Mouse (Mus musculus) hindbrain, embryonic 14.5 days (tissue): ENCODE results near the gene Tmem143. TPM values are rescaled to one million over a fixed set of nuclear protein-coding genes. Genes with fewer than 3 reads are reported as not detected.
A peak's percentile ranks its signal among the peaks of the same experiment; 100 is the strongest.
"Not testable (repeated sequence)": the region's sequence is repeated elsewhere in the genome, so short reads cannot be mapped to it uniquely, and the experiment has no call there.

Source experiments
- ATAC-seq: fragments of 200-750 bp; cut with Nextera tagmentation; 2 replicates; pipeline ENCODE4 v1.8.0; 2017; ENCODE audit warnings: moderate number of reproducible peaks, mild to moderate bottlenecking, moderate TSS enrichment, moderate library complexity; ENCODE audit not compliant: low FRiP score
- DNase-seq: peaks from one replicate; pipeline ENCODE4 v3.0.0-alpha.2; 2015; ENCODE audit warnings: low spot score
- H3K27ac ChIP-seq: fragments of 300-500 bp; sonication (generic); 2 replicates; pipeline ENCODE4 v1.5.1; 2014; ENCODE audit warnings: mild to moderate bottlenecking, moderate library complexity
- H3K27me3 ChIP-seq: fragments of 300-500 bp; sonication (generic); 2 replicates; pipeline ENCODE4 v1.6.1; 2014; ENCODE audit warnings: mild to moderate bottlenecking, low read length, mixed read lengths; ENCODE audit not compliant: control insufficient read depth, insufficient read depth
- H3K36me3 ChIP-seq: fragments of 300-500 bp; sonication (generic); replicated peaks from 2 replicates; pipeline ENCODE4 v1.6.1; 2014; ENCODE audit not compliant: control insufficient read depth, insufficient read depth
- H3K4me1 ChIP-seq: fragments of 300-500 bp; sonication (generic); replicated peaks from 2 replicates; pipeline ENCODE4 v1.6.1; 2014; ENCODE audit warnings: antibody characterized with exemption, low read length, mixed read lengths; ENCODE audit not compliant: control insufficient read depth, insufficient read depth
- H3K4me2 ChIP-seq: fragments of 300-500 bp; sonication (generic); replicated peaks from 2 replicates; pipeline ENCODE4 v1.6.1; 2014; ENCODE audit warnings: mild to moderate bottlenecking, moderate library complexity
- H3K4me3 ChIP-seq: fragments of 300-500 bp; sonication (generic); replicated peaks from 2 replicates; pipeline ENCODE4 v1.5.1; 2014; ENCODE audit warnings: mild to moderate bottlenecking, low read length
- H3K9ac ChIP-seq: fragments of 300-500 bp; sonication (generic); 2 replicates; pipeline ENCODE4 v1.6.1; 2014
- H3K9me3 ChIP-seq: fragments of 300-500 bp; sonication (generic); 2 replicates; pipeline ENCODE4 v1.6.1; 2016; ENCODE audit warnings: low read length; ENCODE audit not compliant: control insufficient read depth
- WGBS: fragments of 180-500 bp; shearing (Covaris S2); extraction: QIAGEN DNeasy Blood & Tissue Kit; methylation state at CpG from one replicate; pipeline ENCODE4 v1.1.7; 2014; 5-methylcytosine and 5-hydroxymethylcytosine counted together
- polyA plus RNA-seq: library from polyadenylated mRNA; unstranded; fragments of >200 nt; fragmentation: Nextera tagmentation; extraction: Ambion mirVana; gene quantifications from 2 replicates; pipeline ENCODE4 v1.2.1, GENCODE M21; 2014

The Tmem143 gene
- polyA plus RNA-seq, 1 experiment from 2014 or later: 5.6 TPM

GRCm38 (mm10) chr7:45928626-45929295 lies 32.0 kb downstream of the Tmem143 start:
- no peak for DNase-seq
- ATAC-seq: no peak

GRCm38 (mm10) chr7:45929688-45930087 lies 32.9 kb downstream of the Tmem143 start:
- H3K36me3 ChIP-seq: no peaks in the 10 kb centered on the region
- no peaks in the 10 kb centered on the region for H3K4me1 ChIP-seq
- DNase-seq: no peak
- no peak overlapping the region for H3K4me2 ChIP-seq
- peaks cover 15% of the 10 kb centered on the region for H3K27me3 ChIP-seq
- 87% methylated on average over 1 of the region's 1 CpGs for WGBS
- ATAC-seq: no peak
- H3K27ac ChIP-seq: no peak overlapping the region
- H3K4me3 ChIP-seq: no peak overlapping the region
- H3K9ac ChIP-seq: no peak overlapping the region
- no peaks in the 10 kb centered on the region for H3K9me3 ChIP-seq

More at GRCm38 (mm10) chr7:45928626-45929295, 32.0 kb downstream of the Tmem143 start:
- H3K27ac ChIP-seq: no peak overlapping the region
- H3K27me3 ChIP-seq: peaks cover 15% of the 10 kb centered on the region
- no peaks in the 10 kb centered on the region for H3K4me1 ChIP-seq
- H3K4me2 ChIP-seq: peak overlapping the region; percentile 31
- H3K36me3 ChIP-seq: no peaks in the 10 kb centered on the region
- WGBS: 17% methylated on average over 19 of the region's 23 CpGs
- H3K9me3 ChIP-seq: no peaks in the 10 kb centered on the region
- no peak overlapping the region for H3K4me3 ChIP-seq
- no peak overlapping the region for H3K9ac ChIP-seq

- not testable (repeated sequence) for H3K4me1 ChIP-seq, H3K36me3 ChIP-seq, H3K27ac ChIP-seq, H3K4me2 ChIP-seq, H3K4me3 ChIP-seq, H3K9ac ChIP-seq, H3K9me3 ChIP-seq, H3K27me3 ChIP-seq, ATAC-seq, DNase-seq
- WGBS: 90% methylated on average over 12 of the region's 12 CpGs
These were observed 37.0 kb downstream of the Tmem143 start for GRCm38 (mm10) chr7:45933766-45934165.

GRCm38 (mm10) chr7:45935114-45935513 lies 38.4 kb downstream of the Tmem143 start:
- no peak overlapping the region for H3K9ac ChIP-seq
- H3K27ac ChIP-seq: no peak overlapping the region
- H3K4me2 ChIP-seq: no peak overlapping the region
- DNase-seq: peak; percentile 73
- no peaks in the 10 kb centered on the region for H3K27me3 ChIP-seq
- no peaks in the 10 kb centered on the region for H3K4me1 ChIP-seq
- no peaks in the 10 kb centered on the region for H3K36me3 ChIP-seq
- ATAC-seq: no peak
- no peak overlapping the region for H3K4me3 ChIP-seq
- H3K9me3 ChIP-seq: no peaks in the 10 kb centered on the region
- 30% methylated on average over 7 of the region's 7 CpGs for WGBS

- Histone ChIP-seq H3K4me1 (no peaks in the 10 kb centered on the region), H3K9ac (no peak overlapping the region), H3K36me3 (no peaks in the 10 kb centered on the region), H3K27ac (no peak overlapping the region), H3K4me3 (no peak overlapping the region), H3K9me3 (no peaks in the 10 kb centered on the region), H3K4me2 (no peak overlapping the region), H3K27me3 (no peaks in the 10 kb centered on the region)
- 45% methylated on average over 2 of the region's 2 CpGs for WGBS
- DNase-seq (no peak), ATAC-seq (no peak)
These were observed 43.1 kb downstream of the Tmem143 start for GRCm38 (mm10) chr7:45939836-45940235.

GRCm38 (mm10) chr7:45941986-45942385 lies 45.2 kb downstream of the Tmem143 start:
- ATAC-seq (no peak), DNase-seq (no peak)
- Histone ChIP-seq H3K27me3 (no peaks in the 10 kb centered on the region), H3K4me3 (no peak overlapping the region), H3K4me2 (no peak overlapping the region), H3K9ac (no peak overlapping the region), H3K36me3 (no peaks in the 10 kb centered on the region), H3K9me3 (no peaks in the 10 kb centered on the region), H3K27ac (no peak overlapping the region), H3K4me1 (no peaks in the 10 kb centered on the region)
- 84% methylated on average over 9 of the region's 9 CpGs for WGBS

GRCm38 (mm10) chr7:45943280-45943679 lies 46.5 kb downstream of the Tmem143 start:
- DNase-seq, H3K4me2 ChIP-seq, ATAC-seq, H3K27ac ChIP-seq, H3K9ac ChIP-seq, H3K36me3 ChIP-seq, H3K27me3 ChIP-seq, H3K9me3 ChIP-seq, H3K4me3 ChIP-seq, H3K4me1 ChIP-seq: not testable (repeated sequence)
- 75% methylated on average over 1 of the region's 1 CpGs for WGBS

GRCm38 (mm10) chr7:45949061-45949460 lies 52.3 kb downstream of the Tmem143 start:
- H3K27ac ChIP-seq: no peak overlapping the region
- 82% methylated on average over 4 of the region's 4 CpGs for WGBS
- H3K4me2 ChIP-seq: no peak overlapping the region
- H3K9ac ChIP-seq: no peak overlapping the region
- no peaks in the 10 kb centered on the region for H3K4me1 ChIP-seq
- H3K9me3 ChIP-seq: no peaks in the 10 kb centered on the region
- H3K36me3 ChIP-seq: no peaks in the 10 kb centered on the region
- no peak for ATAC-seq
- H3K4me3 ChIP-seq: no peak overlapping the region
- H3K27me3 ChIP-seq: no peaks in the 10 kb centered on the region
- DNase-seq: no peak

- no peak overlapping the region for H3K4me3 ChIP-seq
- no peak overlapping the region for H3K27ac ChIP-seq
- DNase-seq: no peak
- no peak overlapping the region for H3K4me2 ChIP-seq
- H3K4me1 ChIP-seq: no peaks in the 10 kb centered on the region
- ATAC-seq: no peak
- 77% methylated on average over 4 of the region's 4 CpGs for WGBS
- H3K9ac ChIP-seq: no peak overlapping the region
- no peaks in the 10 kb centered on the region for H3K27me3 ChIP-seq
- H3K36me3 ChIP-seq: no peaks in the 10 kb centered on the region
- H3K9me3 ChIP-seq: no peaks in the 10 kb centered on the region
These were observed 59.9 kb downstream of the Tmem143 start for GRCm38 (mm10) chr7:45956611-45957010.
